Mouse (Mus musculus) mouse embryonic stem cell (cell line): ENCODE measurements at regions not wholly inside any gene's neighbourhood (a gene's known extent, or its start where the extent isn't known, plus 50 kb on each side); places are given as distances from the start of the nearest gene placed in this dataset.
"Not testable (repeated sequence)": the region's sequence is repeated elsewhere in the genome, so short reads cannot be mapped to it uniquely, and the experiment has no call there.

Experiments
- in situ Hi-C, 2 experiments: fragments of 300-500 bp; cut with MboI; formaldehyde crosslinking; loops; 1 replicate in 1 of 2; 3 replicates in 1 of 2; pipeline ENCODE4 v1.14.3; 2019 to 2020; ENCODE audit warnings: low sequenced_read_pairs in 2 of 2, low pct_unique_long_range_greater_than_20kb in 1 of 2, mixed read lengths in 1 of 2; ENCODE audit not compliant: unreplicated experiment in 1 of 2

GRCm38 (mm10) chr8:34671716-34672115 lies 560.2 kb upstream of the Gm10131 start:
- in situ Hi-C loops: no loop called here

- in situ Hi-C loops: no loop called here
These were observed 559.6 kb upstream of the Gm10131 start for GRCm38 (mm10) chr8:34670930-34671715.

GRCm38 (mm10) chr8:34669146-34669545 lies 557.6 kb upstream of the Gm10131 start:
- in situ Hi-C loops: no loop called here

GRCm38 (mm10) chr8:34664429-34664828 lies 552.9 kb upstream of the Gm10131 start:
- in situ Hi-C loops: no loop called here

GRCm38 (mm10) chr8:34662532-34662931 lies 551.0 kb upstream of the Gm10131 start:
- in situ Hi-C loops: no loop called here

- in situ Hi-C loops: no loop called here
These were observed 540.2 kb upstream of the Gm10131 start for GRCm38 (mm10) chr8:34651750-34652149.

GRCm38 (mm10) chr8:34628221-34628620 lies 516.7 kb upstream of the Gm10131 start:
- in situ Hi-C loops: not testable (repeated sequence)

- in situ Hi-C loops: no loop called here
These were observed 514.1 kb upstream of the Gm10131 start for GRCm38 (mm10) chr8:34625670-34626069.

GRCm38 (mm10) chr8:34623783-34624182 lies 512.2 kb upstream of the Gm10131 start:
- in situ Hi-C loops: no loop called here

- in situ Hi-C loops: no loop called here
These were observed 510.9 kb upstream of the Gm10131 start for GRCm38 (mm10) chr8:34622177-34623114.

- in situ Hi-C loops: no loop called here
These were observed 506.5 kb upstream of the Gm10131 start for GRCm38 (mm10) chr8:34618046-34618445.

GRCm38 (mm10) chr8:34614987-34615386 lies 503.4 kb upstream of the Gm10131 start:
- in situ Hi-C loops: no loop called here

- in situ Hi-C loops: no loop called here
These were observed 502.5 kb upstream of the Gm10131 start for GRCm38 (mm10) chr8:34614031-34614526.

GRCm38 (mm10) chr8:34613138-34613537 lies 501.6 kb upstream of the Gm10131 start:
- in situ Hi-C loops: no loop called here

GRCm38 (mm10) chr8:34612396-34612795 lies 500.9 kb upstream of the Gm10131 start:
- in situ Hi-C loops: no loop called here

- in situ Hi-C loops: no loop called here
These were observed 498.6 kb upstream of the Gm10131 start for GRCm38 (mm10) chr8:34610186-34610585.

- in situ Hi-C loops: no loop called here
These were observed 495.9 kb upstream of the Gm10131 start for GRCm38 (mm10) chr8:34607426-34607825.

- in situ Hi-C loops: no loop called here
These were observed 493.5 kb upstream of the Gm10131 start for GRCm38 (mm10) chr8:34605031-34605430.

GRCm38 (mm10) chr8:34604581-34604980 lies 493.0 kb upstream of the Gm10131 start:
- in situ Hi-C loops: no loop called here
